Mouse (Mus musculus) right cerebral cortex, postnatal 25 days (tissue): Measurements from ENCODE around the gene Angptl2.

ENCODE experiments used
- DNase-seq: peaks from one replicate; pipeline ENCODE4 v3.0.0; 2022

Gene Angptl2

GRCm38 (mm10) chr2:33272665-33273439 is 57.0 kb downstream of the Angptl2 start:
- no peak for DNase-seq

GRCm38 (mm10) chr2:33274719-33275490 is 59.0 kb downstream of the Angptl2 start:
- DNase-seq, result no peak

GRCm38 (mm10) chr2:33279758-33280157 is 63.9 kb downstream of the Angptl2 start:
- no peak for DNase-seq

GRCm38 (mm10) chr2:33280525-33280924 is 64.7 kb downstream of the Angptl2 start:
- no peak for DNase-seq

- DNase-seq, result no peak
Observed at GRCm38 (mm10) chr2:33281807-33282206, 65.9 kb downstream of the Angptl2 start.

GRCm38 (mm10) chr2:33282877-33283276 is 67.0 kb downstream of the Angptl2 start:
- DNase-seq, result no peak

- DNase-seq, result no peak
Observed at GRCm38 (mm10) chr2:33283674-33284073, 67.8 kb downstream of the Angptl2 start.

- DNase-seq, result no peak
Observed at GRCm38 (mm10) chr2:33288837-33289236, 73.0 kb downstream of the Angptl2 start.

GRCm38 (mm10) chr2:33290491-33290890 is 74.6 kb downstream of the Angptl2 start:
- no peak for DNase-seq

GRCm38 (mm10) chr2:33292057-33292456 is 76.2 kb downstream of the Angptl2 start:
- no peak for DNase-seq

GRCm38 (mm10) chr2:33295115-33295514 is 79.2 kb downstream of the Angptl2 start:
- no peak for DNase-seq
